Mouse (Mus musculus) heart, adult 11 months (tissue): Measurements from ENCODE around the gene Ppef2.
A peak's percentile ranks its signal among the peaks of the same experiment; 100 is the strongest.

Experiments
- DNase-seq: peaks from one replicate; pipeline ENCODE4 v3.0.0; 2022

Ppef2 gene

DNA sequence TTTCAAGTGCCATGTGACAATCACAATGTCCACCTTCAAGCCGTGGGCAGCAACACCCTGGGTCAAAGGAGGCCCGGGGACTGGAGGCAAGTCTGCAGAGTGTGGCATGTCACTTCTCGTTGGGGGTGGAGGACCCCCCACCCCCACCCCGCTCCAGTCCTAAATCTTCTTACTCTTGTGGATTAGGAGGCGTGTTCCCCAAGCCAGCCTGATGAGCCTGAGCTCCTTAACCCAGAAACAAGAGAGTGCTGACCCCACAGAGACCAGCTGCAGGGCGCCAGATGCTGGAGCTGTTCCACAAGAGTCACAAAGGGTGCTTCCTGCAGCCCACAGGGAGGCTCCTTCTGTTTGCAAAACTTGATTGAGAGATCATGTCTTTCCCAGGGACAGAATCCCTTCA, at the start of gene Ppef2:
Gene Ppef2 (minus strand): TSS at position 61 of the 400 bp plus-strand sequence.
- DNase-seq, result no peak

DNA sequence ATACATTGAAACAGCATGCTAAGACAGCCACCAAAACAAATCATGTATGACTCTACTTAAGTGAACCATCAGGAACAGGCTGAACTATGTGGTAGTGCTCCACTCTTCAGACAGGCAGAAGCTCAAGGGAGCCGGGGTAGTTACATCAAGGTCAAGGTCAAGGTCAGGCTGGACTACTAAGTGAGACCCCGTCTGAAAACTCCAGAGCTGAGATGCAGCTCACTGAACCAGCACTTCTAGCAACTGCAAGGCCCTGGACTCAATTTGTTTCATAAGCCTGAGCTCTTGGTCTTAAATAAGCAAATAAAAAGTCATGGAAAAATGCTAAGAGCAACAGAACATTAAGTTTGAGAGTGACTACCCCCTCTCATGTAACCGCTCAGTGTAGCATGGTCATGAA, 48.2 kb upstream of the Ppef2 start:
- DNase-seq, result peak; percentile 66

DNA sequence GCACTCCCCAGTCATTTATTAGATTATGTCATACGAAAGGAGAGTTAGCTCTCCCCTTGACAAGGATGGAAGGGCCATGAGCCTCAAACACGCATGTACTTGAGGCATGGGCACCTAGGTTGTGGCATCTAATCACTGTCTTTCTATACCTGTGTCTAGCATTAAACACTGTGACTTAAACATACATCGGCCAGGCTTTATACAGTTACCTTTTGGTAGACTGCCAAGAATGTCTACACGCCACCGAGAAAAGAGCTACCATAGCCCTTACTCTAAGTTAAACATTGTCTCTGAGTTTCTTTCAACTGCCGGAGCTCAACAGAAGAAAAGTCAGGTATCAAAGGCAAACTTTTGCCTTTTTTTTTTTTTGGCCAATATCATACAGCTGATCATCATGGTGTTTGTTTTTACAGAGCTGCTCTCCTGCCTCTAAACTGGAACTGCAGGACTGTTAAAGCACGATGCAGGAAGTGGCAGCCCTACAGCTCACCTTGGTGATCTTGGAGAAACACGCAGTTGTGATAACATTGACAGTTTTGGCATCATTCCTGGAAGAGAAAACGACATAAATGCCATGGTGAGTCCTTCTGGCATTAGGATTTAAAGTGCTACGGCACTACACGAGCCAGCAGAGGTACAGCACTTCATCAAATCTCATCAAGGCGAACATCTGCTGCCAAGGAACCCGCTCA, 46.2 kb upstream of the Ppef2 start:
- DNase-seq, result peak; percentile 82

DNA sequence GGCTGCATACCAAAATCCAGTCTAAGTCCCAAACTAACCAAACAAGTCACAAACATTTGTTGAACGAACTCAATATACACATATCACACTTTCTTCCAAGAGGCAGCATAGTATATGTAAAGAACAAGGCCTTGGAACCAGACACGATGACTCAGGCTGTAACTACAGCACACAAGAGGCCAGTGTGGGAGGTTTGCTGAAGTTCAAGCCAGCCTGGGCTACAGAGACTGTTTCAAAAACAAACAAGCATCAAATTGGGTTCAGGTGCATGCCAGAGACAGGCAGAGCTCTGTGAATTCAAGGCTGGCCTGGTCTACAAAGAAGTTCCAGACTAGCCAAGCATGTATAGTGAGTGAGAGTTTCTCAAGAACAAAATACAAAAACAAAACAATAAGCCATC, 38.4 kb upstream of the Ppef2 start:
- no peak for DNase-seq

DNA sequence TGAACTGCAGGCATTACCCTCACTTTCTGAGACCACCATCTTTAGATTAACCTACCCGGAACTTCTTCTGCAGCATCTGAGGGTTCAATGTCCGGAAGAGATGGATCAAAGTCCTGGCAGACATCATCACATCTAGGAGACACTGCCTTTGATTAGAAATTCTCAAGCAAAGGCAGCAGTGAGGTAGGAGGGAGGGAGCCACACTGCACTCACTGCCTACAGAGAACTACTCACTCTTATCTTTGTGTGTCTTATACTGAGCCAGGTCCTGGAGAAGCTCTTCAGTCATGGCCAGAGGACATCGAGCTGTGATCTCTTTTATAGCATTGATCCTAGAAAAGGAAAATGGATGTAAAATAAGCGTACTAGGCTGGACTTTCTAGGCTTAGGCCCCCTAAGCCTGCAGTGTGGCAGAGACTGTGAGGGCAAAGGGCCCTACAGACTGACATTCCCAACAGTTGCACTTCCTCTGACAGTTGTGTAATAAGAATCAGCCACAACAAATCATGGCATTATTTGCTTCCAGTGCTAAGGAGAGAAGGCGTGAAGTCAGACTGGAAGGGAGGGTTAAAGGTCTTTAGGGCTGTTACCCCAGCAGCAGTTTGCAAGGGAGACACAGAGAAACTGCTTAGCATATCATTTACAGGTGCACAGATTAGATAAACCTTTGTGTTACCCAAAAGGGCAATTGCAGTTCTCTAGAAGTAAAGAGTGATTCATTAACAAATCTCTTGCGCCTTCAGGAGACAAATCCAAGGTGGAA, 35.8 kb upstream of the Ppef2 start:
- DNase-seq, result no peak

DNA sequence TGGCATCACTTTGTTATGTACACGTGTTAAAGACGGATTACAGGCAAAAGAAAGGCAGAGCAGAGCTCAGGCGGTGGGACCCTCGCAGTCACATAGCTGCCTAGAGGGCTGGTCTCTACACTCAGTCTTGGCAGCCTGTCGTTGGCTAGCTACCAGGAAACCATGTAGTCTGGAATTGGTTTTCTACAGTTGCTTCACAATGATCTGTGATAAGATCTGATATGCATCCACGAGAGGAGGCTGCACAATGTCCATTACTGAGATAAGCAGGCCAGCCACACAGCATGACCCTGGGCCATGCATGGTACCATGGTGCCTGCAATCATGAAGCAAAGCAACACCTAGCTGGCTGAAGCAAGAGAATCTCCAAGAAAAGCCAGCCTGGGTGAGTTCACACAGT, 31.8 kb upstream of the Ppef2 start:
- peak; percentile 72 for DNase-seq

DNA sequence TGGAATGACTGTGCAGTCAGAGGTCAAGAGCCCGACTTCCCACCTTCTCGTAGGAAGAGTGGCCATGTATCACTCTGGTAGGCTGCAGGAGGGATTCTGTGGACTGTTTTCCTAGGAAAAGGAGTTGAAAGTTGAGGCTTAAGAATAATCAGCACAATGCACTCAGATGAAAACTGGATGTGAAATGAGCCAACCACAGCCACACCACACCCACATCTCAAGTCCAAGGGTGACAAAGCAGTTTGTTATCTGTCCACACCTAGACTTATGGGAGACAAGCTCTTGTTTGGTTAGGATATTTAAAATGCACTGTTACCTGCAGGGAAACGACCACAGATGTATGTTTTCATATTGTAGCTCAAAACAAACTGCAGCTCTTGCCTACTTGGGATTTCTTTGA, 27.0 kb upstream of the Ppef2 start:
- peak; percentile 49 for DNase-seq

DNA sequence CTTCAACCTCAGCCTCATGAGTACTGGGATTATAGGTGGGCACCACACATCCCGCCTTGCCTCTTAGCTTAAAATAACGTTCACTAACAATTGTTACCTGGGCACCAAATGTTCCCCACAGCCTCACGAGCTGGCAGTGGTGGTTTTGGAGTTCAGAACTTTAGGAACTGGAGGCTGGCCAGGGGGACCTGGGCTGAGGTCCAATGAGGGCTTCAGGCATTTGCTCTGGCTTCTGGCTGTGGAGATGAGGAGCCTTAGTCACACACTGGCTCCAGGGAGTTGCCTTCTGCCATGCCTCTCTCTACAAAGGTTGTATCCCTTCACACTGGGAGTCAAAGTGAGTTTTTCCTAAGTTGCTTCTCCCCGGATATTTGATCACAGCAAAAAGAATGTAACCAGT, 26.5 kb upstream of the Ppef2 start:
- peak; percentile 88 for DNase-seq

DNA sequence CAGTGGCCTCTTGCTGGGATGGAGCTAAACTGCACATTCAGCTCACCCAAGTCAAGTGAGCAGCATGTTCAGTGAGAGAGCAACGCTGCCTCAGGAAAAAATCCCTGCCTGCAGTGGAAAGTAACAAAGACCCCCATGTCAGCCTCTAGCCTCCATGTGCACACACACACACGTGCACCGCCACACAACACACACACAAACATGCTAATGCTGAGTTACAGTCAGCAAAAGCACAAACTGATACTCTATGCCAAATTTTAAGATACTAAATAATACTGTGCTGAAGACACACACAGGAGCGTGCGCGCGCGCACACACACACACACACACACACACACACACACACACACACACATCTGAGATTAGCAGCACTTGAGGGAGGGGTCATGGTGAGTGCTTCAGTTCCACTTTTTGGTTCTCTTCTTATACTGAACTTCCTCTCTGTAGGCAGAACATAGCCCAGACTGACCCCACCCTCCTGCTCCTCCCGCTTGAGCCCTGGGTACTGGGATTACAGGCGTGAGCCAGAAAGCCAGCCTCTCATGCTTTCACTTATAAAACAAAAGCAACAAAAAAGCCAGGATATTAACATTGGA, 23.0 kb upstream of the Ppef2 start:
- DNase-seq, result peak; percentile 96

DNA sequence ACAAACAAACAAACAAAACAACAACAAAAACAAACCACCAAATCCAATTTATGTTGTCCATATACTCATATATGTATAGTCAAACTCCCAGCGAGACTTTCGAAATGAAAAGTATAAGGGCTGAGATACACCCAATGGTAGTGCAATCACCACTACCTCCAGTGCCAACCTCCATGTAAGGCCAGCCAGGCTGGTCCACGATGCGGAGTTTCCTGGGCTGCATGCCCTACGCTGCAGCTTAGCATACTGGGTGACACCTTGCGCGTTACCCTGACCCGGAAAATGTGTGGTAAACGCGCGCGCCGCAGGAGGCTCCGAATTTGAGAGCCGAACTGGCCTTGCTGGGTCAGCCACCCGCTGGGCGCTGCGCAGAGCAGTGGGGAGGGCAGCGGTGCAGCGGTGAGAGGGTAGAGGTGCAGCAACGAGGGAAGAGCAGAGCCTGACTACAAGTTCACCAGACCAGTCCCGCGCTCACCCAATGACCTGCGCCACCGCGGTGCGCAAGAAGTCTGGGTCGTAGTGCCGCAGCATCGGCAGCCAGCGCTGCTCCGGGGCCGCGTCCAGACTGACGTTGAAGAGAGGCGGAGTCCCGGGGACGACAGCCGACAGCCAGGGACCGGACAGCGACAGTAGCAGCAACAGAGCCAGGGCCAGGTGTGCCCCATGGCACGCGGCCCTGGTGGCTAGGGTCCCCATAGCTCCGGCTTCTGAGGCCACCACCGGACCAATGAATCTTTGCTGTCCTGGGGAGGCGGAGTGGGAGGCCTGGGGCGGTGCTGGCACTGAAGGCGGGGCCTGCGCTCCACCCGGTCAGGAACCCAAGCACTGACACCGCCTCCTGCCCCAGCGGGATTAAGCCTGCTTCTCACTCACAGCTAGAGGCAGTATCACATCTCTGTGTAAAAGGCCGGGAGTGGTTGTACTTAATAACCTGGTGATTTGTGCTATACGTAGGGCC, 21.6 kb upstream of the Ppef2 start, which contains the start of gene Naaa:
Gene Naaa (minus strand): TSS at position 734 of the 958 bp plus-strand sequence.
- DNase-seq, result peak; percentile 99

DNA sequence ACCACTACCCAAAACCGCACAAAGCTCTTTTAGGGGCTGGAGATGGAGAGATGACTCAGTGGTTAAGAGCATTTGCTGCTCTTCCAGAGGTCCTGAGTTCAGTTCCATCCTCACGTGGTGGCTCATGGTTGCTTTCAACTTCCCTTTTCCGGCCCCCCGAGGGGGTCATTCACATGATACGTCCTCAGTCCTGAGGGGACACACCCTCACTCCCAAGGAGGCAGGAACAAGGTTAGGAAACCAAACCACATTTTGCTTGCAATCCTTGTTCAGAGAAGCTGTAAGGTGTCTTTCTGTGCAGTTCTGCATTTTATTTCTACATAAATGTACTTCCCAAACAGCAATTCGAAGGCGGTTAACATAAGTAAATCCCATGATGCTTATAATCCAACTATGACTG, 14.4 kb upstream of the Ppef2 start:
- DNase-seq, result no peak

DNA sequence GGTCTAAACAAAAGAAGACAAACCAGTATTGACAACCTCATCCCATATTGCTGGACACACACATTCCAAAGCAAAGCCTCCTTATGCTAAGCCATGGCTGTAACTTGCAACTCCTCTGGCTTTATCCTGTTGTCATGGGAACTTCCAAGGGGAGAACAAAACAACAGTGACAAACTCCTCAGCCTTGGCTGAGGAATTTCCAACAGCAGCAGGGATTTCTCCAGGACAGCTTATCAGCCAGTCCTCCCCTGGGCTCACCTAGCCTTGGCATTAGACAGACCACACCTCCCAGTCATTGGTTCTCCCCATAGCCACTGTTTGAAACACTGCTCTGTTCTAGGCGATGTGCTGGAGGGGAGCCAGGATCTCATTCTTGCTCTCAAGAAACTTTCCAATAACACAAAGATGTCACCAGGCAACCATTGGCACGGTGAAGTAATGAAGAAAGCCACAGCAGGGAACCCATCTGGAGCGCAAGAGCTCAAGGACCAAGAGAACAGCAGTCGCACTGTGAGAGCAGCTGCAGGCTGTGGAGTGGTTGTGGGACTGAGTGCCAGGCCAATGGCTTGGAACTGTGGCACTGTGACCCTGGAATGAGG, 7.8 kb upstream of the Ppef2 start:
- peak; percentile 97 for DNase-seq

DNA sequence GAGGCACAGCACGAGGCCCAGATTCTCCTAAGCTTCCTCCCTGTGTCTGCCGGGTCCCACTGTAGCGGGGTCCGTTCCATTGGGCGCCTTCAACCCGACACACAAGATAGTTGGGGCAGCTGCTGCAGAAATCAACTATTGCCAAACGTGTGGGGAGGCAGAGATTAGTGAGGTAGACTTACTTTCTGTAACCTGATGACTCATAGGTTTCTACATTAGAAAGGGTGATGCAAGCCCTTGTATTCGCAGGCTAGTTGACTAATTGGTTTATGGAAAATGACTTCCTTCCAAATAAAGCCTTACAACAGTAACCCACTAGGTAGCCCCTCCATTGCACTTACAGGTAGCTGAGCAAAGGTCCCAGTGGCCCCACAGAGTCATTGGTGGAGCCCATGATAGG, 6.6 kb upstream of the Ppef2 start:
- no peak for DNase-seq

DNA sequence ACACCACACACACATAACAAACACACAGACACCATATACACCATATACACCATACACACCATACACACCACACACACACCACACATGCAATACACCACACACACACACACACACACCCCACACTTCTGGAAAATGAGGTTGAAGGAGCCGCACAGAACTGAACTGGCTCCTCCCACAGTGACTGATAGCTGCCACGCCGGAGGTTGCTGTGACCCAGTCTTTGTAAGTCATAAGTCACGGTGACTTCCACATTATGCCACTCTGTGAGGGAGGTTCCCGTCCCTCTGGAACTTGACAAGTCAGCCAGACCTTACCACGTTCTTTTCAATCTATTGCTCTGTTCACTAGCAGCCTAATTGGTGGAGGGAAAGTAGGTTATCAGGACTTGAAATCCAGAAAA, 1.6 kb downstream of the Ppef2 start:
- no peak for DNase-seq

DNA sequence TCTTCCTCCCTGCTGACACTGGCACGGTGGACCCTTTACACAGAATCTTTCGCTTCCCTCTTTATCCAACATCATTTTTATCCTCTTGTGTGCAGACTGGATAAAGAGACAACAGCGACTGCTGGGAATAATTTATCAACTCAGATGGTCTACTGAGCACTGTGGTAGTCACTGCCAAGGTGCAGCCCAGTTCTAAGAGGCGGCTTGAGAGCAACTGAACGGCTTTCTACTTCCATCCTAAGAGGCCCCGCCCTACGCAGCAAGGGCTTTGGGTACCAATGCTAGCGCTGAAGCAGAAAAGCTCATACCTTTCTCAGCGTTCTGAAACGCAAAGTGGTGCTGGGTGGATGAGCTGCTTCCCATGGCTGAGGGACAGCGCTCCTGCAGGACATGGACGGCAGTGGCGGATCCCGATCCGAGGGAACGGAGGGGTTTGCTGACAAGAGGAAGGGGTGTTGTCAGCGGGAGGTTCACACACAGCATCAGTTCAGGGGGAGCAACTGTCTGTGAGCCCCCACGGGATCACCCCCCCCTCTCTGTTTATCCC, 3.2 kb downstream of the Ppef2 start:
- no peak for DNase-seq

DNA sequence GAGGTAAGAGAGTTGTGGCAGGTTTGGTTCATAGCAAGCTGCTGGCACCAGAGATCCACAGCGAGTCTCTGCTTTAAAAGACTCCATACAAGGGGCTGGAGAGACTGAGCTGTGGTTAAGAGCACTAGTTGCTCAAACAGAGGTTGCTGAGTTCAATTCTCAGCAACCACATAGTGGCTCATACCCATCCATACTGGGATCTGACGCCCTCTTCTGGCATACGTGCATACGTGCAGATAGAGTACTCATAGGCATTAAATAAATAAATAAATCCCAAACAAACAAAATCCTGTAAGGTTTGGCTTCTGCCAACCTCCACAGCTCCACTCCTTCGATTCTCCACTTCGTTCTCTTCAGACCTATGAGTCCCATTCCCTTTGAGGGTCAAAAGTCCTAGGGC, 4.0 kb downstream of the Ppef2 start:
- no peak for DNase-seq

DNA sequence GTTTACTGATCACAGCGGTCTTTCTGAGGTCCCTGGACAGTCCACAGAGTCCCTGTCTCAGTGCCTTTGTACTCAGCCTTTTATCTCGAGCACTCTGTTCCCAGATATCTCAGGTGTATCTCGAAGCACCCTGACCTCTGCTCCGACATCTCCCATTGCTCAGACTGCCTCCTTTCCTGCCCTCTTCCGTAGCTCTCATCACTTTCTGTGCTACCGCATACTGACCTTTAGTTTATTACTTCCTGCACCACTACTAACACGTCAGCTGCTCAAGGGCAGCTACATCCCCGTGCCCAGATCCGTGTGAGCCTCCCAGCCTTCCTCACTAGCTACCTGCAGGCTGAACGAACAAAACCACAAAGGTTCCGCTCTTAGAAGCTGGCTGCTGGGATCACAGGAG, 7.5 kb downstream of the Ppef2 start:
- DNase-seq, result no peak

DNA sequence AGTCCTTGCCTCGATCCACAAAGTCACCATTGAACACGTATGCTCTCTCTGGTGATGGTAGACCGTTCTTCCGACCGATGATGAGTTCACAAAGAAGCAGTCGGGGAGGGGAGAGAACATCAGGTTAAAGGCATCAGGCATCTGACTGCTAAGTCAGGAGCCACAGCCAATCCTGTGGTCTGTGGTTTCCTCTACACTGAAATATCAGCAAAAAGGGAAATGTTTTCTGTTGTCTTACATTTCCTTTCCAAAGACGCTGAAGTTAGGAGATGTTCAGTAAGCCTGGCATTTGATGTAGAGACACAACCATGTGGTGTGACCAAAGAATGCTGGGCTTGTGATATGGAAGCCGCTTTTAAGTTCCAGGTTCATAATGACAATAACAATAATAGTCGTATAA, 10.6 kb downstream of the Ppef2 start:
- no peak for DNase-seq

DNA sequence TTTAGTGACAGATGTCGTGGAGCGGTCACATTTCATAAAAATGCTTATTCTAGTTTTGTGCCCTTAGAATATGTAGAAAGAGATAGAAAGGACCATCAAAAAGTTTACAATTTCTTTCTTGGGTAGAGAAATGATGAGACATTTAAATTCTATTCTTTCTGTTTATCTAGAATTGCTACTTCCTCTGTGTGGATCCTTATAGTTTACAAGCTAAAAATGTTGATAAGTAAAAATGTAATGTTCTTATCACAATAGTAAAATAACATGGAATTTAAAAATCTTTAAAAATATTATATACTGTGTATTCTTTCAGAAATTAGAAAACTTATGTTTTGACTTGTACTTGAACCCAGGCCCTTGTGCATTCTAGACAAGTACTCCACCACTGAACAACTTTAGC, 11.2 kb downstream of the Ppef2 start:
- DNase-seq, result no peak

DNA sequence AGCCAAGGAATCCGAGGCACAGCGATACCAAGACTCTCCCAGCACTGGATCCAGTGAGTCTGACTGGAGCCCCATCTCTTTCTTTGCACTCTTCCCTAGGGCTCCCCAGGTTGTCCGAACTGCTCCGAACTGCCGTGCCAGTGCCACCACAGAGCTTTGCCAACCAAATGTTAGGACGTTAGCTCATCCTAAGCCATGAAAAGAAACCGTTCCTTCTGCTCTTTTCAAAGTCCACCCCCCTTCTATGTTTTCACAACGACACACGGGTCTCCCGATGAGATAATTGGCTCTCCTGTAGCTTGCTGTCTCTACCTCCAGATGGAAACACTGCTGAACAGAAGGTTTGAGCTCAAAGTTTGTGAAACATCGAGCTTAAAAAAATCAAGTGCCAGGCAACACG, 15.3 kb downstream of the Ppef2 start:
- DNase-seq, result no peak

DNA sequence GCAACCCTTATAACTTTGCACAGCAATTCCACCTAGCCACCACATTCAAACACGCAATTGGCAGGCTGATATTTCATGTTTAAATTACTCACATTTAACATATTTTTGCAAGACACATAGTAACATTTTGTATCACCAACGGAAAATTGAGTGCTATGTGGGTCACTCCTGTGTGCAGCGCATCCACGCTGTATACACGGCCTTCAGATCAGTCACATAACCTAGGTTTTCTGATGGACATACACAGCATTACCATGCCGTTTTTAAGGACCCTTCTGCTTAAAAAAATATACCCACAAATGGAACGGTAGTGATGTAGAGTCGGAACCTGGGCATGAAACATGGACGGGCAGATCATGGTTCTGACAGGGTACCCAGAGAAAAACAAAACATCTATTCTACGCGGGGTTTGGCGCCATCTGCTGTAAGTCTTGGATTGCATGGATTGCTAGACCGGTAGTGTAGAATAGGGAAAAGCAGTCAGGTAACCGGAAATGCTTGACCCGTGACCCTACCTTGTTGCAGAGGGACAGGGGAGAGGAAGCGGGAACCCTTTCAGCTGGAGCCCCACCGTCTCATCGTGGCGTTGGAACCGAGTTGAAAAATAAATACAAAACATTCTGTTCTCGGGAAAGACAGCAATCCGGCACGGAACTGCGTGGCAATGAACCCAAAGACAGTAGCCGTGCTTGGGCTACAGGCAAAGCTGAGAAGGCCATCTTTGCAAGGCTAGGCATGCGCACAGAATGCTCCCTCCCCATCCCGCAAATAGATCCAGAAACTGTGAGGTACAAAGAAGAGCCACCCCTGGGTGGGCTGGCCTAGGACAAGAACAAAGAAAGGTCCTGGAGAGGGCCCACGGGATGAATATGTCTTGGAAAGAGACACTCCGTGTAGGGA, 16.5 kb downstream of the Ppef2 start:
- DNase-seq, result no peak
